Mouse (Mus musculus) T-helper 1 cell (primary cell): ENCODE data around the gene St6gal1.

Experiments
- in situ Hi-C: fragments of 300-600 bp; cut with MboI, MseI; formaldehyde crosslinking; loops from one replicate; pipeline ENCODE4 v1.15.1; 2025; ENCODE audit warnings: high pct_unique_total_duplicates

St6gal1 gene

GRCm38 (mm10) chr16:23224671-23225068 is at the start of gene St6gal1:
St6gal1 (plus strand) TSS chr16:23224740.
- in situ Hi-C loops, result no loop called here

- in situ Hi-C loops, result loop anchor here (5.0 kb wide), 1 partner anchor 57 kb away; no protein-coding TSS in a partner anchor
Observed at GRCm38 (mm10) chr16:23174855-23175254, 49.7 kb upstream of the St6gal1 start.

- in situ Hi-C loops, result loop anchor here (5.0 kb wide), 1 partner anchor 56 kb away; no protein-coding TSS in a partner anchor
Observed at GRCm38 (mm10) chr16:23175956-23176355, 48.6 kb upstream of the St6gal1 start.

- in situ Hi-C loops, result loop anchor here (5.0 kb wide), 1 partner anchor 54 kb away; no protein-coding TSS in a partner anchor
Observed at GRCm38 (mm10) chr16:23177856-23178255, 46.7 kb upstream of the St6gal1 start.

- in situ Hi-C loops, result loop anchor here (5.0 kb wide), 1 partner anchor 54 kb away; no protein-coding TSS in a partner anchor
Observed at GRCm38 (mm10) chr16:23178796-23179195, 45.7 kb upstream of the St6gal1 start.

- in situ Hi-C loops, result loop anchor here (5.0 kb wide), 1 partner anchor 53 kb away; no protein-coding TSS in a partner anchor
Observed at GRCm38 (mm10) chr16:23179436-23179835, 45.1 kb upstream of the St6gal1 start.

- in situ Hi-C loops, result no loop called here
Observed at GRCm38 (mm10) chr16:23181054-23181453, 43.5 kb upstream of the St6gal1 start.

GRCm38 (mm10) chr16:23181487-23181886 is 43.1 kb upstream of the St6gal1 start:
- in situ Hi-C loops, result no loop called here

GRCm38 (mm10) chr16:23181942-23182597 is 42.5 kb upstream of the St6gal1 start:
- in situ Hi-C loops, result no loop called here

- in situ Hi-C loops, result no loop called here
Observed at GRCm38 (mm10) chr16:23185824-23186223, 38.7 kb upstream of the St6gal1 start.

GRCm38 (mm10) chr16:23186418-23186817 is 38.1 kb upstream of the St6gal1 start:
- in situ Hi-C loops, result no loop called here

- in situ Hi-C loops, result no loop called here
Observed at GRCm38 (mm10) chr16:23187983-23188382, 36.6 kb upstream of the St6gal1 start.

- in situ Hi-C loops, result no loop called here
Observed at GRCm38 (mm10) chr16:23189612-23190011, 34.9 kb upstream of the St6gal1 start.

GRCm38 (mm10) chr16:23191560-23192242 is 32.8 kb upstream of the St6gal1 start:
- in situ Hi-C loops, result no loop called here

GRCm38 (mm10) chr16:23195618-23196017 is 28.9 kb upstream of the St6gal1 start:
- in situ Hi-C loops, result no loop called here

- in situ Hi-C loops, result no loop called here
Observed at GRCm38 (mm10) chr16:23196296-23196695, 28.2 kb upstream of the St6gal1 start.

GRCm38 (mm10) chr16:23196791-23197190 is 27.7 kb upstream of the St6gal1 start:
- in situ Hi-C loops, result no loop called here

- in situ Hi-C loops, result no loop called here
Observed at GRCm38 (mm10) chr16:23201498-23201897, 23.0 kb upstream of the St6gal1 start.

- in situ Hi-C loops, result loop anchor here (10.0 kb wide), 1 partner anchor 190 kb away; no protein-coding TSS in a partner anchor
Observed at GRCm38 (mm10) chr16:23214314-23214713, 10.2 kb upstream of the St6gal1 start.

GRCm38 (mm10) chr16:23215241-23215900 is 9.2 kb upstream of the St6gal1 start:
- in situ Hi-C loops, result loop anchor here (10.0 kb wide), 1 partner anchor 189 kb away; no protein-coding TSS in a partner anchor

- in situ Hi-C loops, result loop anchor here (10.0 kb wide), 1 partner anchor 188 kb away; no protein-coding TSS in a partner anchor
Observed at GRCm38 (mm10) chr16:23216366-23216765, 8.2 kb upstream of the St6gal1 start.

- in situ Hi-C loops, result loop anchor here (10.0 kb wide), 1 partner anchor 186 kb away; no protein-coding TSS in a partner anchor
Observed at GRCm38 (mm10) chr16:23218313-23218712, 6.2 kb upstream of the St6gal1 start.
